Mouse (Mus musculus) limb, embryonic 11.5 days (tissue): ENCODE measurements around the gene Stat6. TPM values are rescaled to one million over a fixed set of nuclear protein-coding genes. Genes with fewer than 3 reads are reported as not detected.

Source experiments
- ATAC-seq: fragments of 200-750 bp; cut with Nextera tagmentation; 2 replicates; pipeline ENCODE4 v1.8.0; 2017; ENCODE audit warnings: low read depth; ENCODE audit not compliant: insufficient number of reproducible peaks, low FRiP score, low TSS enrichment
- DNase-seq: peaks from one replicate; pipeline ENCODE4 v3.0.0-alpha.2; 2015; ENCODE audit warnings: low spot score
- H3K27ac ChIP-seq: fragments of 300-500 bp; sonication (generic); replicated peaks from 2 replicates; pipeline ENCODE4 v1.5.1; 2014; ENCODE audit warnings: low read depth, mild to moderate bottlenecking, low read length
- H3K27me3 ChIP-seq: fragments of 300-500 bp; sonication (generic); 2 replicates; pipeline ENCODE4 v1.6.1; 2014; ENCODE audit warnings: mild to moderate bottlenecking, low read length, mixed read lengths; ENCODE audit not compliant: control insufficient read depth, insufficient read depth
- H3K36me3 ChIP-seq: fragments of 300-500 bp; sonication (generic); 2 replicates; pipeline ENCODE4 v1.6.1; 2014; ENCODE audit warnings: mild to moderate bottlenecking, low read length, moderate library complexity, mixed read lengths; ENCODE audit not compliant: control insufficient read depth, insufficient read depth
- H3K4me1 ChIP-seq: fragments of 300-500 bp; sonication (generic); 2 replicates; pipeline ENCODE4 v1.6.1; 2014; ENCODE audit warnings: low read length, mixed read lengths; ENCODE audit not compliant: control insufficient read depth, insufficient read depth
- H3K4me2 ChIP-seq: fragments of 300-500 bp; sonication (generic); 2 replicates; pipeline ENCODE4 v1.6.1; 2014; ENCODE audit warnings: low read depth, mild to moderate bottlenecking, moderate library complexity; ENCODE audit not compliant: severe bottlenecking
- H3K4me3 ChIP-seq: fragments of 300-500 bp; sonication (generic); 2 replicates; pipeline ENCODE4 v1.5.1; 2014; ENCODE audit warnings: low read depth, low read length
- H3K9ac ChIP-seq: fragments of 300-500 bp; sonication (generic); 2 replicates; pipeline ENCODE4 v1.6.1; 2014; ENCODE audit warnings: mild to moderate bottlenecking, low read length
- H3K9me3 ChIP-seq: fragments of 300-500 bp; sonication (generic); 2 replicates; pipeline ENCODE4 v1.6.1; 2016; ENCODE audit warnings: low read length; ENCODE audit not compliant: control insufficient read depth
- WGBS: fragments of 180-500 bp; shearing (Covaris S2); extraction: QIAGEN DNeasy Blood & Tissue Kit; methylation state at CpG from one replicate; pipeline ENCODE4 v1.1.7; 2014; 5-methylcytosine and 5-hydroxymethylcytosine counted together
- polyA plus RNA-seq: library from polyadenylated mRNA; unstranded; fragments of >200 nt; fragmentation: Nextera tagmentation; extraction: Ambion mirVana; gene quantifications from 2 replicates; pipeline ENCODE4 v1.2.1, GENCODE M21; 2014

The Stat6 gene
- polyA plus RNA-seq, 1 experiment from 2014 or later = 5.7 TPM

DNA sequence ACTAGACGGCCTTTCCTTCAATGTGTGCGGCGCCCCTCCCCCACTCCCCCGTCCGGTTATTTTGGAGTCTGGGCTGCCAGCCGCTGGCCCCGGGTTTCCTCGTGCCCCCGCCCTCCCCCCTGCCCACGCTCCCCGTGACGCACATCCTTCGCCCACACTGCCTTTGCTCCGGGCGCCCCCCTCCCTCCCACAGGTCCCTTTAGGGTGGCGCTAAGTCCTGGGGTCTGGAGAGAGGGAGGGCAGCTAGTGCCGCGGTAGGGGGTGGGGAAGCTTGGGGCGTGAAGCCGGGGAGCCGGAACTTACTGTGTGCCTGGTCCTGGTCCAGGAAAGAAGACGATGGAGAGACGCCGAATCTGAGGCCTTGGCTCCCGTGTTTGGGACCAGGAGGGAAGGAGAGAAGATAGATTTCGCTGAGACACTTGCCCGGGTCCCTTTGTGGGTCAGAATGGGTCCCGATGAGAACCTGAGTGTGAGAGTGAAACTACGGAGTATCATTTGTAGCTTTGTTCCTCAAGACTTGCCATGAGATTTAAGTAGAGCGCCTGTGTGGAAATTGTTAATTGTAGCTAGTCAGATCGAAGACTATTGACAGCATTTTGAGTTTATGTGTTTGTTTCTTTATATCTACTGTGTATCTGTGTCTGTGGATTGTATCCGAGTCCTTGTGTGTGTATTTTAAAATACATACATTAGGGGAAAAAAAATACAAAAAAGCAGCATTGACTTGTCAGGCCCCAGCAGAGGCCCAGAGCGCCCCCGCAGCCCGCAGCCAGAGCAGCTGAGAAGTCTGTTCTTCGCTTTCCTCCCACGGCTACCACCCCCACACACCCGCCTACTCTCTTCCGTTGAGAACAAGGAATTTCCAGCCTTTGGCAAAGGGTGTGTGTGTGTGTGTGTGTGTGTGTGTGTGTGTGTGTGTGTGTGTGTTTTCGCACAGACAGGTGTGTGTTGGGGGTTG is 25.6 kb downstream of the Stat6 start, which contains the start of gene Nab2:
Gene Nab2, minus strand, starts transcription at position 476 of the 958 bp plus-strand sequence.
- H3K36me3 ChIP-seq = peaks cover 4% of the 10 kb centered on the region; the same call in 1 of the 2 replicates

DNA sequence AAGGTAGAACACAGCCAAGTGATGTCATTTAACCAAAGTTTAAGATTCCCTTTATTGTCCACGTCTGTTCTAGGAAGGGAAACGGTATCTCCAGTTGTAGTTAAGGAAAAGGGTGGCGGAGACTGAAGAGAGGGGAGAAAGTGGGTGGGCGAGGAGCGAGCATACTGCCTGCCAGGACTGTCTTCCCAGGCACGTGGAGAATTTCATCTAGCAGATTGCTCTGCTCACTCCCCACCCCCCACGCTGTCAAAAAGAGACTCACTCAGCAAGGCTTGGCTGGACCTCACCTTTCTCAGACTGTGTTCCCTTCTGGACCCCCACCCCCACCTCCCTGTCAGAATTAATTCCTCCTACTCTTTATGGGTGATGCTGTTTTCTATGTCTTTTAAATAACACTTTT is 26.4 kb downstream of the Stat6 start:
- Histone ChIP-seq H3K4me2 (peak overlapping the region; percentile 83; the same call in 1 of the 2 replicates), H3K27ac (peak overlapping the region; percentile 99), H3K4me3 (no peak overlapping the region), H3K27me3 (no peaks in the 10 kb centered on the region), H3K36me3 (no peaks in the 10 kb centered on the region), H3K9me3 (no peaks in the 10 kb centered on the region), H3K4me1 (peaks cover 16% of the 10 kb centered on the region), H3K9ac (no peak overlapping the region; the same call in 1 of the 2 replicates)
- WGBS = 17% methylated on average over 7 of the region's 7 CpGs
- DNase-seq (peak; percentile 36), ATAC-seq (no peak)

More for the DNA sequence above, 25.6 kb downstream of the Stat6 start, which contains the start of gene Nab2:
- peaks cover 24% of the 10 kb centered on the region for H3K4me1 ChIP-seq
- ATAC-seq = peak; percentile 28
- DNase-seq = peak; percentile 83
- peak within 1 kb of the TSS; percentile 89 for H3K4me3 ChIP-seq
- H3K9ac ChIP-seq = peak within 1 kb of the TSS; percentile 89
- H3K27me3 ChIP-seq = no peaks in the 10 kb centered on the region
- H3K9me3 ChIP-seq = no peaks in the 10 kb centered on the region
- 1% methylated on average over 39 of the region's 40 CpGs for whole genome bisulfite sequencing
- H3K4me2 ChIP-seq = peak within 1 kb of the TSS; percentile 83
- H3K27ac ChIP-seq = peak within 1 kb of the TSS; percentile 99

DNA sequence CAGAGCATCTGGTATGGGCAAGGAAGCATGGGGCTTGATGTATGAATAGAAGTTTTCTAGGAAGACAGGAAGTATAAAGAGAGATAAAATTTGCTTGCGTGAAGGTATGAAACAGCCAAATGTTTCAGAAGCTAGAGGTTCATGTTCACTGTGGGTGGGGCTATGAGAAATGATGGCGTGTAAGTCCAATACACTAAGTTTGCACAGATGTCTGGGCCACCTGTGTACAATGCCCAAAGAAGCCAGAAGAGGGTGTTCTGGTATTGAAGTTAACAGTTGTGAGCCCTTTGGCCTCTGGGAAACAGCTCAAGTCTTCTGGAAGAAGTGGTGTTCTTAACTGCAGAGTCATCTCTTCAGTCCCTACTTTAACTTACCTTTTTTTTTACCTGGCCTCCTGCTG is 27.4 kb downstream of the Stat6 start:
- WGBS = 89% methylated on average over 2 of the region's 2 CpGs
- no peaks in the 10 kb centered on the region for H3K9me3 ChIP-seq
- H3K27me3 ChIP-seq = no peaks in the 10 kb centered on the region
- ATAC-seq = no peak
- H3K9ac ChIP-seq = no peak overlapping the region
- DNase-seq = no peak
- H3K4me2 ChIP-seq = no peak overlapping the region
- H3K36me3 ChIP-seq = no peaks in the 10 kb centered on the region
- H3K4me1 ChIP-seq = peaks cover 6% of the 10 kb centered on the region
- no peak overlapping the region for H3K27ac ChIP-seq
- H3K4me3 ChIP-seq = no peak overlapping the region

DNA sequence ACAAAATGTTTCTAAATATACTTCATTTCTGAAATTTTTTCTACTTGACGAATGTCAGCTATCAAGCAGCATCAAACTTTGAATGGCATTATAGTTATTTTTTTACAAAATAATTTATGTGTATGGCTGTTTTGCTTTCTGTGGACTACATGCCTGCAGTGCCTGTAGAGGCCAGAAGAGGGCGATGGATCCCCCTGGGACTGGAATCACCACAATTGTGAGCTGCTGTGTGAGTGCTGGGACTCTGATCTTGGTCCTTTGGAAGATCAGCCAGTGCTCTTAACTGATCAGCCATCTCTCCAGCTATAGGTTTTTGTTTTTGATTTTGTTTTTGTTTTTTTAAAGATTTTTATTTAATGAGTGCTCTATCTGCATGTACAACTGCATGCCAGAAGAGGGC is 28.5 kb downstream of the Stat6 start:
- no peak for ATAC-seq
- no peak overlapping the region for H3K4me3 ChIP-seq
- H3K36me3 ChIP-seq = no peaks in the 10 kb centered on the region
- DNase-seq = peak; percentile 53
- H3K4me1 ChIP-seq = peaks cover 2% of the 10 kb centered on the region; the same call in 1 of the 2 replicates
- no peaks in the 10 kb centered on the region for H3K9me3 ChIP-seq
- H3K27me3 ChIP-seq = no peaks in the 10 kb centered on the region
- 35% methylated on average over 2 of the region's 2 CpGs for WGBS
- no peak overlapping the region for H3K27ac ChIP-seq
- H3K4me2 ChIP-seq = no peak overlapping the region
- no peak overlapping the region for H3K9ac ChIP-seq

DNA sequence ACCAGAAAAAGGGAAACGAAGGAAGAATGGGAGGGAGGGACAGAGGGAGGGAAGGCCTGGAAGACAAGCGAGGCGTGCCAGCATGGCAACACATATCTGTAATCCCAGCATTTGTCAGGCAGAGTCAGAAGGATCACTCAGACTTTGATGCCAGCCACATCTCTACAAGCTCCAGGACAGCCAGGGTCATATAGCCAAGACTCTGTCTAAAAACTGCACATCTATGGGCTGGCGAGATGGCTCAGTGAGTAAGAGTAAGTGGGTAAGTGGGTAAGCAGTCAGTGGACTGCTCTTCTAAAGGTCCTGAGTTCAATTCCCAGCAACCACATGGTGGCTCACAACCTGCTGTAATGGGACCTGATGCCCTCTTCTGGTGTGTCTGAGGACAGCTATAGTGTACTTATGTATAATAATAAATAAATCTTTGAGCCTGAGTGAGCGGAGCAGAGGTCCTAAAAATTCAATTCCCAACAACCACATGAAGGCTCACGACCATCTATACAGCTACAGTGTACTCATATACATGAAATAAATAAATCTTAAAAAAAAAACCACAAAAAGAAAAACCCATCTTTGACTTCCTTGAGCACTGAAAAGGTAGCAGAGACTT is 31.4 kb downstream of the Stat6 start:
- H3K27me3 ChIP-seq = no peaks in the 10 kb centered on the region
- ATAC-seq (no peak), DNase-seq (no peak)
- H3K9me3 ChIP-seq = no peaks in the 10 kb centered on the region
- H3K27ac ChIP-seq = no peak overlapping the region
- no peak overlapping the region for H3K4me3 ChIP-seq
- H3K9ac ChIP-seq = no peak overlapping the region
- WGBS = 92% methylated on average over 6 of the region's 6 CpGs
- H3K36me3 ChIP-seq = no peaks in the 10 kb centered on the region
- H3K4me1 ChIP-seq = peaks cover 5% of the 10 kb centered on the region; the same call in 1 of the 2 replicates
- H3K4me2 ChIP-seq = no peak overlapping the region

DNA sequence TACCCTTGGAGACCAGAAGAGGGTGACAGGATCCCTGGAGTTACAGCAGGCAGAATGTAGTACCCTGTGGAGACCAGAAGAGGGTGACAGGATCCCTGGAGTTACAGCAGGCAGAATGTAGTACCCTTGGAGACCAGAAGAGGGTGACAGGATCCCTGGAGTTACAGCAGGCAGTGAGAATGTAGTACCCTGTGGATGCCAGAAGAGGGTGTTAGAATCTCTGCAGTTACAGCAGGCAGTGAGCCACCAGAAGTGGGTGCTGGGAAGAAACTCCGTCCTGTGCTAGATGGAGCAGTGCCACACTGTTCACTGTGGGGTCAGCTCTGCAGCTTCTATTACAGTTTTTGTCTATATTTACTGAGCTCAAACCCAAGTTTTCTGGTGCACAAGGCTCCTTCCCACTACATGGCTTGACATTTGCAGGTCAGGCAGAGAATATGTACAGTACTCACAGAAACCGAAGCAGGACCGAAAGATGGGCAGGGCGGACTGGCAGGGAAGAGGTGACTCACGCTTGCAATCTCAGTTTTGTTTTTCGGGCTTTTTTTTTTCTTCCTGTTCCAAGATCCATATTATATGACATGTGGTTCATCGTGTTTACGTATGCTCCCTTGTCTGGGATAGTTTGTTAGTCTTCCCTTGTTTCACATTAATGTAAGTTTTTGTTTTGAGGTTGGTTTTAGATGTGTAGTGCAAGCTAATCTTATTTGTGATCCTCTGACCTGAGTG is 32.2 kb downstream of the Stat6 start:
- Histone ChIP-seq H3K27me3 (no peaks in the 10 kb centered on the region), H3K4me2 (no peak overlapping the region), H3K36me3 (no peaks in the 10 kb centered on the region), H3K9me3 (no peaks in the 10 kb centered on the region), H3K4me1 (0 out of 2 replicates have a peak, but pooled peaks cover 3% of the 10 kb centered on the region), H3K4me3 (no peak overlapping the region), H3K27ac (no peak overlapping the region), H3K9ac (no peak overlapping the region)
- WGBS = 92% methylated on average over 8 of the region's 8 CpGs
- DNase-seq = peak; percentile 77
- no peak for ATAC-seq

DNA sequence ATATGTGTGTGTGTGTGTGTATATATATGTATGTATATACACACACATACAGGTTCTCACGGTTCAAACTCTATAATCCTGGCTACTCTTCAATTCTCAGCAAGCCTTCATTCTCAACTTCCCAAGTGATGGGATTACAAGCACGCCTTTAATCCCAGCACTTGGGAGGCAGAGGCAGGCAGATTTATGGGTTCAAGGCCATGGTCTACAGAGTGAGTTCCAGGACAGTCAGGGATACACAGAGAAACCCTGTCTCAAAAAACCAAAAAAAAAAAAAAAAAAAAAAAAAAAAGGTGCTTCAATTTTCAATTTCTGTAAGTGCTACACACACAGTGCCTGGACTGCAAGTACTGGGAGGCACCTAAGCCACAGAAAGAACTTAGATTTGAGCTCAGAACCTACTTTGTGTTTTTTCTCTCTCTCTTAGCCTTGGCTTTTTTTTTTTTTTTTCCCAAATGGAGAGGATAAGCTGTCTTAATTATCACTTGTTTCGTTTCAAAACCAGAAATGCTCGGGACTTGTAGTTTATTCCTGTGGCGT is 33.1 kb downstream of the Stat6 start:
- ATAC-seq (no peak), DNase-seq (no peak)
- H3K27ac ChIP-seq = 0 out of 2 replicates have a peak overlapping the region, but pooled peaks have one; percentile 22
- H3K27me3 ChIP-seq = no peaks in the 10 kb centered on the region
- H3K9ac ChIP-seq = peak overlapping the region; percentile 41; the same call in 1 of the 2 replicates
- 0 out of 2 replicates have a peak, but pooled peaks cover 3% of the 10 kb centered on the region for H3K4me1 ChIP-seq
- WGBS = 53% methylated on average over 5 of the region's 5 CpGs
- no peaks in the 10 kb centered on the region for H3K36me3 ChIP-seq
- peak overlapping the region; percentile 85 for H3K4me3 ChIP-seq
- no peaks in the 10 kb centered on the region for H3K9me3 ChIP-seq
- H3K4me2 ChIP-seq = peak overlapping the region; percentile 51
